Mouse (Mus musculus) heart, adult 2 months (tissue): ENCODE data around the gene Ttc39a. TPM values are rescaled to one million over a fixed set of nuclear protein-coding genes. Genes with fewer than 3 reads are reported as not detected.

Experiments used
- DNase-seq, 2 experiments: peaks; one replicate each; pipeline ENCODE4 v3.0.0; 2021
- H3K27ac ChIP-seq: fragments of 200-600 bp; 2 replicates; pipeline ENCODE4 v1.8.1; 2022
- H3K27me3 ChIP-seq: fragments of 200-500 bp; 2 replicates; pipeline ENCODE4 v1.6.1; 2012; ENCODE audit warnings: mild to moderate bottlenecking, low read length, inconsistent platforms, mixed read lengths; ENCODE audit not compliant: control insufficient read depth, insufficient read depth
- H3K36me3 ChIP-seq: fragments of 200-500 bp; 2 replicates; pipeline ENCODE4 v1.6.1; 2012; ENCODE audit warnings: low read length, inconsistent platforms; ENCODE audit not compliant: control insufficient read depth, insufficient read depth
- H3K4me1 ChIP-seq: fragments of 200-500 bp; 2 replicates; pipeline ENCODE4 v1.6.1; 2011; ENCODE audit warnings: low read length; ENCODE audit not compliant: control insufficient read depth, insufficient read depth
- H3K4me3 ChIP-seq: fragments of 200-600 bp; 2 replicates; pipeline ENCODE4 v1.8.1; 2022
- H3K79me2 ChIP-seq: fragments of 200-500 bp; replicated peaks from 2 replicates; pipeline ENCODE4 v1.6.1; 2012; ENCODE audit warnings: mild to moderate bottlenecking, inconsistent platforms, low read length, moderate library complexity, mixed read lengths; ENCODE audit not compliant: control insufficient read depth, insufficient read depth
- H3K9ac ChIP-seq: fragments of 200-500 bp; 2 replicates; pipeline ENCODE4 v1.6.1; 2012; ENCODE audit warnings: low read depth, mild to moderate bottlenecking, control low read depth, inconsistent platforms, low read length, mixed read lengths
- CTCF ChIP-seq: fragments of 200-600 bp; IDR thresholded peaks from 2 replicates; pipeline ENCODE4 v1.8.1; 2022; ENCODE audit warnings: antibody characterized with exemption, mild to moderate bottlenecking, moderate library complexity
- EP300 ChIP-seq: fragments of 200-500 bp; IDR thresholded peaks from 2 replicates; pipeline ENCODE4 v1.6.1; 2011; ENCODE audit warnings: low read depth, low read length, control low read depth; ENCODE audit not compliant: insufficient read depth
- POLR2A ChIP-seq: fragments of 200-500 bp; IDR thresholded peaks from 2 replicates; pipeline ENCODE4 v1.6.1; 2011; ENCODE audit warnings: mild to moderate bottlenecking, low read depth, low read length, control low read depth; ENCODE audit not compliant: insufficient read depth
- WGBS: fragments of 180-500 bp; shearing (Covaris S2); methylation state at CpG from one replicate; pipeline ENCODE4 v1.1.7; 2018; 5-methylcytosine and 5-hydroxymethylcytosine counted together
- intact Hi-C: fragments of 180-260 bp; cut with DNase I; formaldehyde crosslinking; loops from one replicate; pipeline ENCODE4 v1.15.1; 2025
- long read RNA-seq: library from polyadenylated mRNA; stranded (forward); transcript quantifications from one replicate; pipeline ENCODE4 v2.0.0, GENCODE M21; 2021
- polyA plus RNA-seq: library from polyadenylated mRNA; depleted of rRNA; stranded (reverse); fragments of >200 nt; gene quantifications from 2 replicates; pipeline ENCODE4 v1.2.3, GENCODE M21; 2012; rRNA removed
- total RNA-seq, 2 experiments: library from RNA; stranded (reverse); gene quantifications; 2 replicates each; pipeline ENCODE4 v1.2.3; 2021

The Ttc39a gene
- total RNA-seq (1 to 10 TPM; 1.6 to 2.4 TPM), polyA plus RNA-seq (1.8 and 2.7 TPM in 2 replicates)
- long read RNA-seq, partial matches to known transcripts, result 0 of 2 reads
- long read RNA-seq, other reads (novel, unspliced or antisense), result 1 of 2 reads

DNA sequence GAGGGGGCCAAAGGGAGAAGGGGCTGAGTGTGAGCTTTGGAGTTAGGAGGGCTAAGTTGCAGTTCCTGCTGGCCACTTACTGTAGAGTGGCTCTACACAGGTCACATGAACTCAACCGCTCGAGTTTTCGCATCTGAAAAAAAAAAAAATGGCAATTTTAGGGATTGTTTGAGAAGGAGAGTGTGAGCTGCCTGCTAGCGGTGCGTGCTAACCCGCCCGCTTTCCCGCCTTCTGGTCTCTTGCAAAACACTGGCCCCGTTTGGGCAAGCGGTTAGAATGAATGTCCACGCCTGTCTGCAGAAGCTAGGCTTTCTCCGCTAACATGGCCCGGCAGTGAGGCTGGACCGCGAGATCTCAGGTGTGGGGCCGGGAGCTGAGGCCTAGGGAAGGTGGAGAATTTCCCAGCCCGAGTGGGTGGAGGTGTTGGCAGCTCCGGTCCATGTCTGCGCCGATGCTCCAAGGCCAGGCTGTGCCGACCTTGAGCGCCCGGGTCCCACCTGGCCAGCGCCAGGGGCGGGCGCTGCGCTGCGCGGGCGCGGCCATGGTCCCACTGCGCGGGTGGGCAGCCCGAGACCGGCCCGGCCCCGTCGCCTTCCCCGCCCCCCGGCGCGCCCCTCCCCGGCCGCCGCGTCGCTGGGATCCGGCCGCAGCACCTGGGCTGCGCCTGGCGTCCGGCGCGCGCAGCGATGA is at the start of gene Ttc39a:
TSS of gene Ttc39a (plus strand) at position 138 of the 690 bp plus-strand sequence.
- Histone ChIP-seq H3K4me1 (peaks cover 4% of the 10 kb centered on the region), H3K79me2 (no peaks in the 10 kb centered on the region), H3K4me3 (peak within 1 kb of the TSS; percentile 65), H3K36me3 (no peaks in the 10 kb centered on the region), H3K27ac (peak within 1 kb of the TSS; percentile 47), H3K27me3 (no peaks in the 10 kb centered on the region), H3K9ac (peak within 1 kb of the TSS; percentile 61)
- intact Hi-C loops, result loop anchor here (1.0 kb wide), 1 partner anchor 126 kb away; the partner anchor contains the start of gene Eps15
- peak; percentile 63 to 64 for DNase-seq
- TF ChIP-seq EP300 (no peak), CTCF (no peak), POLR2A (no peak)
- 1% methylated on average over 56 of the region's 56 CpGs for WGBS

DNA sequence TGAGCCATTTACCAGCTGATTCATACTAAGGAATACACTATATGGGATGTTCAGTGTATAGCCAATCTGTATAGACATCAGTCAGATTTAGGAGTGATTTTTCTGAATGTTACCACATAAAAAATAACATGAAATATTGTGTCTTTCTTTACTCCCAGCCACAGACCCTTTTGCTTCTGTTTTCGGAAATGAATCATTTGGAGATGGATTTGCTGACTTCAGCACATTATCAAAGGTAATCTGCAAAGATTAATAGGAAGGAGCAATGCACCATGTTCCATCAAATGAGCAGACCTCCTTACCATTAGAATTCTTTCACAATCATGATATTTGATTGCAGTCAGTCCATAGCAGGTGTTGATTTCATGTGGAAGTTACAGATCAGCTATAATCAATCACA is 28.3 kb upstream of the Ttc39a start:
- H3K36me3 ChIP-seq, result peaks cover 5% of the 10 kb centered on the region; the same call in 1 of the 2 replicates
- H3K27ac ChIP-seq, result no peak overlapping the region
- intact Hi-C loops, result no loop called here
- H3K4me1 ChIP-seq, result no peaks in the 10 kb centered on the region
- WGBS, result 96% methylated on average over 1 of the region's 1 CpGs
- H3K27me3 ChIP-seq, result no peaks in the 10 kb centered on the region
- no peaks in the 10 kb centered on the region for H3K79me2 ChIP-seq
- TF ChIP-seq EP300 (no peak), POLR2A (no peak), CTCF (no peak)
- no peak overlapping the region for H3K4me3 ChIP-seq
- DNase-seq, result no peak
- no peak overlapping the region for H3K9ac ChIP-seq

- no peak for DNase-seq
- 81% methylated on average over 2 of the region's 2 CpGs for WGBS
- Histone ChIP-seq H3K9ac (no peak overlapping the region), H3K27ac (no peak overlapping the region), H3K4me3 (no peak overlapping the region), H3K79me2 (no peaks in the 10 kb centered on the region), H3K27me3 (no peaks in the 10 kb centered on the region), H3K36me3 (peaks cover 5% of the 10 kb centered on the region; the same call in 1 of the 2 replicates), H3K4me1 (no peaks in the 10 kb centered on the region)
- intact Hi-C loops, result no loop called here
- TF ChIP-seq CTCF (no peak), EP300 (no peak), POLR2A (no peak)
These were observed 24.0 kb upstream of the Ttc39a start for GRCm38 (mm10) chr4:109382457-109382856.

- DNase-seq, result no peak
- Histone ChIP-seq H3K9ac (no peak overlapping the region), H3K27me3 (no peaks in the 10 kb centered on the region), H3K4me3 (no peak overlapping the region), H3K79me2 (no peaks in the 10 kb centered on the region), H3K36me3 (no peaks in the 10 kb centered on the region), H3K27ac (no peak overlapping the region), H3K4me1 (no peaks in the 10 kb centered on the region)
- 80% methylated on average over 4 of the region's 4 CpGs for WGBS
- TF ChIP-seq CTCF (no peak), EP300 (no peak), POLR2A (no peak)
- intact Hi-C loops, result no loop called here
These were observed 20.8 kb upstream of the Ttc39a start for GRCm38 (mm10) chr4:109385599-109385998.

DNA sequence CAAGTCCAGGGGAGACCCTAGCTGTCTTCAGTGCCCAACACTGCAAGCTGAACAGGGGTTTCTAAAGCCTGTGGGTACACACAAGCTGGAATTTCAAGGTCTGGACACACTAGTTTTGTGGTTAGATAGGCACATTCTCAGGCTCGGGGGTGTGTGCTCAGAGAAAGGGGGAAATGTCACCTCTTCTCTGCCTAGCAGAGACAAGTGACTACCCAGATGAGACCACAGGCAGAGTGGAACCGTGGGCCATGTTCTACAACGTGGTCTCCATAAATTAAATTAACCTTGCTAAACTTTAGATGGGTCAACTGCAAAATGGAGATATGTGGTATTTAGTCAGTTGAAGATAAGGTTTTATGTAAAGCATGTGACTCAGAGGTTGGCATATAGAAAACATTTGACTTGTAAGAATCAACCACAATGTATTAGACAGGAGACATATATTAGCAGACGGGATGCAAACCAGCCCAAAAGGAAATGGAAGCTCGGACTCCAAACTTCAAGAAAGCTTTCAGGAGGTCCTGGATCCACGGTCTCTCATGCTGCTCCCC is 13.1 kb upstream of the Ttc39a start:
- intact Hi-C loops, result no loop called here

GRCm38 (mm10) chr4:109393902-109394301 is 12.5 kb upstream of the Ttc39a start:
- H3K4me1 ChIP-seq, result no peaks in the 10 kb centered on the region
- WGBS, result 12% methylated on average over 13 of the region's 13 CpGs
- no peak overlapping the region for H3K27ac ChIP-seq
- no peaks in the 10 kb centered on the region for H3K27me3 ChIP-seq
- H3K9ac ChIP-seq, result no peak overlapping the region
- no peaks in the 10 kb centered on the region for H3K36me3 ChIP-seq
- H3K79me2 ChIP-seq, result no peaks in the 10 kb centered on the region
- TF ChIP-seq POLR2A (no peak), EP300 (no peak), CTCF (no peak)
- intact Hi-C loops, result no loop called here
- DNase-seq, result no peak
- no peak overlapping the region for H3K4me3 ChIP-seq

More for the DNA sequence above, 13.1 kb upstream of the Ttc39a start:
- Histone ChIP-seq H3K27ac (no peak overlapping the region), H3K9ac (no peak overlapping the region), H3K27me3 (no peaks in the 10 kb centered on the region), H3K79me2 (no peaks in the 10 kb centered on the region), H3K4me3 (no peak overlapping the region), H3K4me1 (no peaks in the 10 kb centered on the region), H3K36me3 (no peaks in the 10 kb centered on the region)
- WGBS, result 60% methylated on average over 6 of the region's 6 CpGs
- DNase-seq, result no peak
- TF ChIP-seq CTCF, result no peak
- no peak for TF ChIP-seq POLR2A
- no peak for TF ChIP-seq EP300
